Mouse (Mus musculus) CH12.LX (cell line): Measurements from ENCODE around the gene Ubb. TPM values are rescaled to one million over a fixed set of nuclear protein-coding genes. Genes with fewer than 3 reads are reported as not detected.

Experiments
- DNase-seq: peaks from one replicate; pipeline ENCODE4 v3.0.0-alpha.2; 2013; ENCODE audit errors: extremely low read depth
- H3K27ac ChIP-seq: 2 replicates; pipeline ENCODE4 v1.5.1; 2012; ENCODE audit warnings: low read depth, mild to moderate bottlenecking, control low read depth, moderate library complexity; ENCODE audit not compliant: insufficient read depth
- H3K27me3 ChIP-seq: replicated peaks from 2 replicates; pipeline ENCODE3; 2012; ENCODE audit warnings: inconsistent platforms
- H3K36me3 ChIP-seq, 2 experiments: replicated peaks in 1 of 2; 2 replicates each; pipeline versions ENCODE3 to v1.6.1; 2012; ENCODE audit warnings: inconsistent platforms in 1 of 2, low read length in 1 of 2, mild to moderate bottlenecking in 1 of 2, mixed read lengths in 1 of 2, moderate library complexity in 1 of 2; ENCODE audit not compliant: control insufficient read depth in 1 of 2, insufficient read depth in 1 of 2
- H3K4me1 ChIP-seq, 2 experiments: 2 replicates each; pipeline ENCODE4 v1.6.1; 2012; ENCODE audit warnings: inconsistent platforms in 1 of 2, moderate library complexity in 1 of 2; ENCODE audit not compliant: insufficient read depth in 2 of 2, control insufficient read depth in 1 of 2
- H3K4me2 ChIP-seq: 2 replicates; pipeline ENCODE4 v1.6.1; 2012; ENCODE audit warnings: low read depth, mild to moderate bottlenecking, control low read depth; ENCODE audit not compliant: poor library complexity, insufficient read depth, severe bottlenecking
- H3K4me3 ChIP-seq, 3 experiments: fragments of 150-350 bp in 1 of 3; sonication (generic) in 1 of 3; replicated peaks in 1 of 3; 2 replicates each; pipeline versions ENCODE3 to v1.5.1; 2011 to 2012; ENCODE audit warnings: low read depth in 2 of 3, low read length in 2 of 3, mild to moderate bottlenecking in 2 of 3, moderate library complexity in 2 of 3, control low read depth in 1 of 3, improper control_type of control experiment in 1 of 3, inconsistent platforms in 1 of 3, mixed read lengths in 1 of 3; ENCODE audit not compliant: poor library complexity in 1 of 3
- H3K79me2 ChIP-seq: replicated peaks from 2 replicates; pipeline ENCODE4 v1.6.1; 2012; ENCODE audit warnings: mild to moderate bottlenecking, moderate library complexity; ENCODE audit not compliant: control insufficient read depth, poor library complexity, insufficient read depth, severe bottlenecking; ENCODE audit errors: extremely low read depth
- H3K9ac ChIP-seq: 2 replicates; pipeline ENCODE4 v1.6.1; 2012; ENCODE audit warnings: low read depth, mild to moderate bottlenecking, control low read depth, moderate library complexity; ENCODE audit not compliant: insufficient read depth
- H3K9me3 ChIP-seq: replicated peaks from 2 replicates; pipeline ENCODE3; 2012; ENCODE audit warnings: low read length, inconsistent platforms, mixed read lengths
- BHLHE40 ChIP-seq: IDR thresholded peaks from 2 replicates; pipeline ENCODE4 v1.6.1; 2011; ENCODE audit warnings: mild to moderate bottlenecking, low read depth, low read length, improper control_type of control experiment
- CHD1 ChIP-seq: IDR thresholded peaks from 2 replicates; pipeline ENCODE4 v1.6.1; 2012; ENCODE audit warnings: low read depth, low read length, improper control_type of control experiment, inconsistent platforms
- CHD2 ChIP-seq: IDR thresholded peaks from 2 replicates; pipeline ENCODE4 v1.6.1; 2011; ENCODE audit warnings: low read length, improper control_type of control experiment
- CTCF ChIP-seq, 2 experiments: IDR thresholded peaks in 1 of 2; conservative IDR thresholded peaks in 1 of 2; 2 replicates each; pipeline ENCODE4 v1.5.1; 2011 to 2012; ENCODE audit warnings: low read depth in 2 of 2, low read length in 2 of 2, improper control_type of control experiment in 1 of 2, inconsistent platforms in 1 of 2, mild to moderate bottlenecking in 1 of 2, moderate library complexity in 1 of 2
- E2F4 ChIP-seq: IDR thresholded peaks from 2 replicates; pipeline ENCODE4 v1.6.1; 2011; ENCODE audit warnings: low read depth, low read length, improper control_type of control experiment; ENCODE audit not compliant: insufficient replicate concordance
- ELF1 ChIP-seq: IDR thresholded peaks from 2 replicates; pipeline ENCODE4 v1.6.1; 2014; ENCODE audit warnings: low read depth, mild to moderate bottlenecking, inconsistent platforms, low read length, improper control_type of control experiment
- EP300 ChIP-seq: IDR thresholded peaks from 2 replicates; pipeline ENCODE4 v1.6.1; 2011; ENCODE audit warnings: low read length, improper control_type of control experiment
- ETS1 ChIP-seq: conservative IDR thresholded peaks from 2 replicates; pipeline ENCODE4 v1.6.1; 2012; ENCODE audit warnings: low read depth, mild to moderate bottlenecking, inconsistent platforms, low read length, improper control_type of control experiment, moderate library complexity
- GABPA ChIP-seq: IDR thresholded peaks from 2 replicates; pipeline ENCODE4 v1.6.1; 2012; ENCODE audit warnings: low read depth, low read length, improper control_type of control experiment, inconsistent platforms; ENCODE audit not compliant: insufficient replicate concordance
- HCFC1 ChIP-seq: IDR thresholded peaks from 2 replicates; pipeline ENCODE4 v1.6.1; 2012; ENCODE audit warnings: low read depth, mild to moderate bottlenecking, inconsistent platforms, low read length, improper control_type of control experiment
- IRF4 ChIP-seq: IDR thresholded peaks from 2 replicates; pipeline ENCODE4 v1.6.1; 2014; ENCODE audit warnings: low read depth, mild to moderate bottlenecking, inconsistent platforms, low read length, improper control_type of control experiment
- JUN ChIP-seq: IDR thresholded peaks from 2 replicates; pipeline ENCODE4 v1.6.1; 2011; ENCODE audit warnings: low read depth, mild to moderate bottlenecking, low read length, improper control_type of control experiment, moderate library complexity; ENCODE audit not compliant: insufficient read depth
- JUND ChIP-seq: conservative IDR thresholded peaks from 2 replicates; pipeline ENCODE4 v1.6.1; 2011; ENCODE audit warnings: low read depth, low read length, improper control_type of control experiment
- KAT2A ChIP-seq: IDR thresholded peaks from 2 replicates; pipeline ENCODE4 v1.6.1; 2012; ENCODE audit warnings: low read length, improper control_type of control experiment, inconsistent platforms; ENCODE audit not compliant: insufficient replicate concordance
- MAFK ChIP-seq: IDR thresholded peaks from 2 replicates; pipeline ENCODE4 v1.6.1; 2011; ENCODE audit warnings: low read length, improper control_type of control experiment; ENCODE audit not compliant: insufficient replicate concordance
- MAX ChIP-seq: IDR thresholded peaks from 2 replicates; pipeline ENCODE4 v1.6.1; 2011; ENCODE audit warnings: low read length, improper control_type of control experiment
- MAZ ChIP-seq: IDR thresholded peaks from 2 replicates; pipeline ENCODE4 v1.6.1; 2012; ENCODE audit warnings: low read depth, mild to moderate bottlenecking, inconsistent platforms, low read length, improper control_type of control experiment, moderate library complexity
- MEF2A ChIP-seq: IDR thresholded peaks from 2 replicates; pipeline ENCODE4 v1.6.1; 2014; ENCODE audit warnings: low read depth, mild to moderate bottlenecking, inconsistent platforms, low read length, improper control_type of control experiment, borderline replicate concordance
- MXI1 ChIP-seq: IDR thresholded peaks from 2 replicates; pipeline ENCODE4 v1.6.1; 2011; ENCODE audit warnings: mild to moderate bottlenecking, low read depth, low read length, improper control_type of control experiment
- MYC ChIP-seq: IDR thresholded peaks from 2 replicates; pipeline ENCODE4 v1.6.1; 2011; ENCODE audit warnings: low read depth, mild to moderate bottlenecking, improper control_type of control experiment, low read length
- NELFE ChIP-seq: IDR thresholded peaks from 2 replicates; pipeline ENCODE4 v1.6.1; 2011; ENCODE audit warnings: low read depth, low read length, improper control_type of control experiment
- NRF1 ChIP-seq: IDR thresholded peaks from 2 replicates; pipeline ENCODE4 v1.6.1; 2014; ENCODE audit warnings: low read depth, mild to moderate bottlenecking, inconsistent platforms, low read length, improper control_type of control experiment, moderate library complexity
- PAX5 ChIP-seq: IDR thresholded peaks from 2 replicates; pipeline ENCODE4 v1.6.1; 2012; ENCODE audit warnings: low read length, inconsistent platforms, mixed read lengths
- POLR2A ChIP-seq: IDR thresholded peaks from 2 replicates; pipeline ENCODE4 v1.6.1; 2011; ENCODE audit warnings: low read depth, mild to moderate bottlenecking, improper control_type of control experiment, low read length
- POLR2AphosphoS2 ChIP-seq: IDR thresholded peaks from 2 replicates; pipeline ENCODE4 v1.6.1; 2011; ENCODE audit warnings: low read depth, low read length, improper control_type of control experiment
- RAD21 ChIP-seq: IDR thresholded peaks from 2 replicates; pipeline ENCODE4 v1.6.1; 2011; ENCODE audit warnings: low read depth, mild to moderate bottlenecking, low read length, improper control_type of control experiment, moderate library complexity
- RCOR1 ChIP-seq: conservative IDR thresholded peaks from 2 replicates; pipeline ENCODE4 v1.6.1; 2012; ENCODE audit warnings: low read depth, mild to moderate bottlenecking, inconsistent platforms, low read length, improper control_type of control experiment
- SIN3A ChIP-seq: IDR thresholded peaks from 2 replicates; pipeline ENCODE4 v1.6.1; 2012; ENCODE audit warnings: low read length, improper control_type of control experiment, inconsistent platforms
- SMC3 ChIP-seq: IDR thresholded peaks from 2 replicates; pipeline ENCODE4 v1.6.1; 2011; ENCODE audit warnings: low read depth, low read length, improper control_type of control experiment
- TBP ChIP-seq: conservative IDR thresholded peaks from 2 replicates; pipeline ENCODE4 v1.6.1; 2011; ENCODE audit warnings: low read depth, low read length, improper control_type of control experiment
- TCF12 ChIP-seq: IDR thresholded peaks from 2 replicates; pipeline ENCODE4 v1.6.1; 2014; ENCODE audit warnings: low read depth, mild to moderate bottlenecking, inconsistent platforms, low read length, improper control_type of control experiment
- UBTF ChIP-seq: IDR thresholded peaks from 2 replicates; pipeline ENCODE4 v1.6.1; 2012; ENCODE audit warnings: low read depth, mild to moderate bottlenecking, inconsistent platforms, low read length, improper control_type of control experiment, moderate library complexity
- USF1 ChIP-seq: IDR thresholded peaks from 2 replicates; pipeline ENCODE4 v1.6.1; 2014; ENCODE audit warnings: low read depth, mild to moderate bottlenecking, inconsistent platforms, low read length, improper control_type of control experiment
- USF2 ChIP-seq: conservative IDR thresholded peaks from 2 replicates; pipeline ENCODE4 v1.6.1; 2011; ENCODE audit warnings: low read depth, low read length, improper control_type of control experiment
- ZC3H11A ChIP-seq: IDR thresholded peaks from 2 replicates; pipeline ENCODE4 v1.6.1; 2012; ENCODE audit warnings: low read depth, mild to moderate bottlenecking, inconsistent platforms, low read length, improper control_type of control experiment
- ZKSCAN1 ChIP-seq: IDR thresholded peaks from 2 replicates; pipeline ENCODE4 v1.6.1; 2012; ENCODE audit warnings: low read depth, inconsistent platforms, low read length, improper control_type of control experiment, borderline replicate concordance
- ZMIZ1 ChIP-seq: IDR thresholded peaks from 2 replicates; pipeline ENCODE4 v1.6.1; 2012; ENCODE audit warnings: low read depth, mild to moderate bottlenecking, inconsistent platforms, low read length, improper control_type of control experiment
- ZNF384 ChIP-seq: IDR thresholded peaks from 2 replicates; pipeline ENCODE4 v1.6.1; 2012; ENCODE audit warnings: low read depth, low read length, improper control_type of control experiment, inconsistent platforms
- dilution Hi-C: fragments of 300-500 bp; cut with MboI; formaldehyde crosslinking; loops from 2 replicates; pipeline ENCODE4 v1.14.3; 2020; ENCODE audit warnings: low sequenced_read_pairs; ENCODE audit not compliant: extremely low pct_unique_long_range_greater_than_20kb, extremely low pct_ligation_motif_present
- in situ Hi-C: fragments of 300-500 bp; cut with MboI; formaldehyde crosslinking; loops from 3 replicates; pipeline ENCODE4 v1.14.3; 2019; ENCODE audit warnings: low sequenced_read_pairs, low pct_ligation_motif_present, low pct_unique_long_range_greater_than_20kb, mixed read lengths
- polyA plus RNA-seq: library from polyadenylated mRNA; unstranded; fragments of >175 nt; gene quantifications from 2 replicates; pipeline ENCODE4 v1.2.1, GENCODE M21; 2012; ENCODE audit warnings: low read depth; ENCODE audit not compliant: insufficient read length
- total RNA-seq, 2 experiments: library from RNA; depleted of rRNA; stranded (reverse); fragments of 300-350 nt in 1 of 2; fragments of >200 nt in 1 of 2; gene quantifications; 2 replicates each; pipeline ENCODE4 v1.2.3; 2012 to 2014

Ubb gene
- total and polyA plus RNA-seq, 3 experiments, result 1,092 to 2,098 (median 1,487) TPM

GRCm38 (mm10) chr11:62537590-62537989, 13.4 kb upstream of the Ubb start:
- peaks cover 10 to 12% of the 10 kb centered on the region in 2 experiments for H3K36me3 ChIP-seq
- in situ Hi-C loops (no loop called here), dilution Hi-C loops (no loop called here)
- TF ChIP-seq KAT2A (no peak), POLR2A (peak; percentile 23; the same call in 1 of the 2 replicates), MAX (peak; percentile 92), RCOR1 (no peak), ZKSCAN1 (no peak), UBTF (no peak), SIN3A (peak; percentile 39; the same call in 1 of the 2 replicates), USF2 (no peak), CTCF (conservative IDR thresholded peaks at IDR 0.05 in 1 of 2, IDR thresholded peaks at IDR 0.05 in 1 of 2; ENCODE audit: low read depth in 2 of 2, low read length in 2 of 2) (no peak), RAD21 (no peak), BHLHE40 (peak; percentile 31; the same call in 1 of the 2 replicates), ZMIZ1 (no peak), USF1 (no peak), IRF4 (no peak), MAFK (no peak), ELF1 (no peak), JUN (no peak), E2F4 (no peak; the same call in 1 of the 2 replicates), MXI1 (peak; percentile 95), PAX5 (no peak), MAZ (no peak), MYC (peak; percentile 96), MEF2A (no peak), TCF12 (no peak), NELFE (no peak), NRF1 (no peak), TBP (0 out of 2 replicates have a peak, but pooled peaks have one; percentile 10), HCFC1 (no peak), ETS1 (no peak), CHD1 (peak; percentile 12; the same call in 1 of the 2 replicates), SMC3 (no peak), POLR2AphosphoS2 (no peak), EP300 (no peak), GABPA (no peak), ZC3H11A (no peak), ZNF384 (no peak), JUND (no peak), CHD2 (no peak)
- peak overlapping the region in 2 of 3 experiments; percentile 54 to 57 for H3K4me3 ChIP-seq
- DNase-seq, result no peak
- H3K4me1 ChIP-seq, result peaks cover 10 to 31% of the 10 kb centered on the region in 2 experiments
- H3K79me2 ChIP-seq, result peaks cover 19% of the 10 kb centered on the region
- H3K4me2 ChIP-seq, result peak overlapping the region; percentile 98
- H3K27me3 ChIP-seq, result peaks cover 29% of the 10 kb centered on the region
- H3K9me3 ChIP-seq, result no peaks in the 10 kb centered on the region
- H3K27ac ChIP-seq, result peak overlapping the region; percentile 17; the same call in 1 of the 2 replicates
- H3K9ac ChIP-seq, result peak overlapping the region; percentile 80
